Mouse (Mus musculus): ENCODE measurements around the gene Gm11114. TPM values are rescaled to one million over a fixed set of nuclear protein-coding genes. Genes with fewer than 3 reads are reported as not detected.

Gm11114 gene
- not detected in 2 replicates for polyA plus RNA-seq (2014; fragmentation: Nextera tagmentation; extraction: Ambion mirVana)

DNA sequence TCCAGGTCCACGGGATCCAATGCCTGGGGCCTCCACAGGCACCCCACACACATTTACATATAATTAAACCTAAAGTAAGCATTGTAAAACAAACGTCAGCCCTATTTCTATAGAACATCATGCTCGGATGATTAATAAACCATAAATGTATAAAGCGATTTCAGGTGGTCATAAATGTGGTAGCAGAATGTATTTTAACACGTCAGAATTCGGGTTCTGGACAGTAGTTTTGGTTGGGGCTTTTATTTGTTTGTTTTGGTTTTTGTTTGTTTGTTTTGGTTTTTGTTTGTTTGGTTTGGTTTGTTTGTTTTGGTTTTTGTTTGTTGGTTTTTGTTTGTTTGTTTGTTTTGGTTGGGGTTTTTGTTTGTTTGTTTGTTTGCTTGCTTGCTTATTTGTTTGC is at the start of gene Gm11114:
TSS of gene Gm11114 (plus strand) at position 301 of the 400 bp plus-strand sequence.
- H3K4me3 ChIP-seq (ENCODE audit: low read depth, low read length): no peak within 1 kb of the TSS
- no peaks in the 10 kb centered on the region for H3K27me3 ChIP-seq (ENCODE audit: control insufficient read depth, insufficient read depth, low read length)
- WGBS: 87% methylated on average over 6 of the region's 6 CpGs
- no peak within 1 kb of the TSS for H3K27ac ChIP-seq (ENCODE audit: low read depth, low read length)
- DNase-seq (ENCODE audit: low spot score): no peak
- H3K9ac ChIP-seq (ENCODE audit: low read length): no peak within 1 kb of the TSS
- no peak within 1 kb of the TSS for H3K4me2 ChIP-seq (ENCODE audit: low read depth)
- H3K4me1 ChIP-seq (ENCODE audit: control insufficient read depth, insufficient read depth, low read length): no peaks in the 10 kb centered on the region
- no peak for ATAC-seq (ENCODE audit: insufficient read depth, low FRiP score, low TSS enrichment)
- no peaks in the 10 kb centered on the region for H3K36me3 ChIP-seq (ENCODE audit: control insufficient read depth, insufficient read depth, low read length)
- no peaks in the 10 kb centered on the region for H3K9me3 ChIP-seq (ENCODE audit: control insufficient read depth, low read length)

DNA sequence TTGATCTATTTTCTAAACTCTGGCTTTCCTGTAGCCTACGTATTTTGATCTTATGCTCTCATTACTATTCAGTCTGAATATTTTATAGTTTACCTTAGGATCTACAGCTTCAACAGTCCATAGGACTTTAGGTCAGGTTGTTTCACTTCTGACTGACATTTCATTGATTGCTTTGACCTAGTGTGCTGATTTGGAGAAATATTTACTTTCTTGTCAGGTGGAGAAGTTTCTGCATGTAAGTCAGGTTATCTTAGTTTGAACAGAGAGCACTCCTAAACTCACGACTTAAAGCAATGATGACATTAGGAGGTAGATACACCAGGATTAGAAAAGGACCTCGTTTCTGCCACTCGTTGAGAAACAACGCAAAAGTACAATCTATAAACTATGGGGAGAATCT is 45.7 kb upstream of the Gm11114 start:
- ATAC-seq (ENCODE audit: insufficient read depth, low FRiP score, low TSS enrichment): no peak
- WGBS: 88% methylated on average over 5 of the region's 5 CpGs
- no peaks in the 10 kb centered on the region for H3K9me3 ChIP-seq (ENCODE audit: control insufficient read depth, low read length)
- H3K27ac ChIP-seq (ENCODE audit: low read depth, low read length): no peak overlapping the region
- H3K4me1 ChIP-seq (ENCODE audit: control insufficient read depth, insufficient read depth, low read length): no peaks in the 10 kb centered on the region
- DNase-seq (ENCODE audit: low spot score): no peak
- no peak overlapping the region for H3K4me3 ChIP-seq (ENCODE audit: low read depth, low read length)
- no peak overlapping the region for H3K9ac ChIP-seq (ENCODE audit: low read length)
- H3K4me2 ChIP-seq (ENCODE audit: low read depth): no peak overlapping the region
- H3K36me3 ChIP-seq (ENCODE audit: control insufficient read depth, insufficient read depth, low read length): no peaks in the 10 kb centered on the region
- no peaks in the 10 kb centered on the region for H3K27me3 ChIP-seq (ENCODE audit: control insufficient read depth, insufficient read depth, low read length)

DNA sequence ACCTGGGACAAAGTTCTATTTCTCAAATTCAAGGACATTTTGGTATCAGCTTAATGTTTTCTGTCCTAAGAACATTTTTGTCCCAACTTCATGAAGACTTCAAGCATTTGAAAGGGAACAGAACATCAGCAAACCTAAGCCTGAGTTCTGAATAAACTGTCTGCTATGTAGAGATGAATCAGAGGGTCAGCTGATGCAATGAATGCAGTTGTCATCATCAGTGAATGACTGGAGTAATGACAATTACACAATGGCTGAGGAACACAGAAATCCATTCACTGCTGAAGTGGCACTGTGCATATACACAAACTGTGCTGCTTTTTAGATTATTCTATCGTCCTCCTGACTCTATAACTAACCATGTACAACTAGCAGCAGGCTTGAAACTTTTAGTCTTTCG is 38.5 kb upstream of the Gm11114 start:
- H3K9me3 ChIP-seq (ENCODE audit: control insufficient read depth, low read length): no peaks in the 10 kb centered on the region
- no peak overlapping the region for H3K9ac ChIP-seq (ENCODE audit: low read length)
- H3K27me3 ChIP-seq (ENCODE audit: control insufficient read depth, insufficient read depth, low read length): no peaks in the 10 kb centered on the region
- WGBS: 88% methylated on average over 2 of the region's 2 CpGs
- no peak overlapping the region for H3K27ac ChIP-seq (ENCODE audit: low read depth, low read length)
- no peaks in the 10 kb centered on the region for H3K4me1 ChIP-seq (ENCODE audit: control insufficient read depth, insufficient read depth, low read length)
- H3K4me2 ChIP-seq (ENCODE audit: low read depth): no peak overlapping the region
- H3K36me3 ChIP-seq (ENCODE audit: control insufficient read depth, insufficient read depth, low read length): no peaks in the 10 kb centered on the region
- ATAC-seq (ENCODE audit: insufficient read depth, low FRiP score, low TSS enrichment) (no peak), DNase-seq (ENCODE audit: low spot score) (no peak)
- no peak overlapping the region for H3K4me3 ChIP-seq (ENCODE audit: low read depth, low read length)

DNA sequence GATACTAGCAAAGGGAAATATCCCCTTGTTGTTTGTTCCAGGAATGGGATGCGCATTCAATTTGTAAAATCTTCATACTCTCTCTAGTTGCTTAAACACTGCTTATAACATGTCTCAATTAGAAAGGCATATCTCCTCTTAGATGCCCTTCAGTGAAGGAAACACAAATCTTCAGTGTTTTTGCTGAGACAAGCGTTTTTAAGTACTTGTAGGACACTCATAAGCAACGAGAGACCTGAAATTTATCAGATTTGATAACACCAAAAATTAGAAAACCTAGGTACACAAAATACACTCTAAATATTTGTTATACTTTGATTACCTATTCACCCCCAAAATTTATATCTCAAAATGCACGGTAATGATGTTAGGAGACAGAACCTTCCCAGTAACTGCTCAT is 9.7 kb upstream of the Gm11114 start:
- ATAC-seq (ENCODE audit: insufficient read depth, low FRiP score, low TSS enrichment) (no peak), DNase-seq (ENCODE audit: low spot score) (no peak)
- Histone ChIP-seq H3K9ac (ENCODE audit: low read length) (no peak overlapping the region), H3K36me3 (ENCODE audit: control insufficient read depth, insufficient read depth, low read length) (no peaks in the 10 kb centered on the region), H3K4me3 (ENCODE audit: low read depth, low read length) (no peak overlapping the region), H3K27me3 (ENCODE audit: control insufficient read depth, insufficient read depth, low read length) (no peaks in the 10 kb centered on the region), H3K27ac (ENCODE audit: low read depth, low read length) (no peak overlapping the region), H3K9me3 (ENCODE audit: control insufficient read depth, low read length) (no peaks in the 10 kb centered on the region), H3K4me1 (ENCODE audit: control insufficient read depth, insufficient read depth, low read length) (no peaks in the 10 kb centered on the region), H3K4me2 (ENCODE audit: low read depth) (no peak overlapping the region)
- 89% methylated on average over 4 of the region's 4 CpGs for WGBS

DNA sequence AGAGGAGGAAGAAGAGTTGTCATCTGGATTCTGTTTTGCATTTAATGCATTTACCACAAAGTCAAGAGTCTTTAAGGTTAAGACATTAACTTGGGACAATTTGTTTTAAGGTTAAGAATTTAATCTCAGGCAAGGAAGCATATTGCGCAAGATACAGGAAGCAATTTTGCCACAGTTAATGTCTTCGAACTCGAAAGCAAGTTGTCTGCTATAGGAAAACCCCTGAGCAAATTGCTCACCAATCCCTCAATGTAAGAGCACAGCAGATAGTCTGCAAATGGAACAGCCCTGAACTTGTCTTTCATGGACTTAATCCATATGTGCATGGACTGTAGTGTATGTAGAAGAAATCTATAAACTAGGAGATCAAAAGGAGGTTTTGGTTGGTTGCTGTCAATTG is 9.2 kb upstream of the Gm11114 start:
- Histone ChIP-seq H3K27ac (ENCODE audit: low read depth, low read length) (no peak overlapping the region), H3K9me3 (ENCODE audit: control insufficient read depth, low read length) (no peaks in the 10 kb centered on the region), H3K4me1 (ENCODE audit: control insufficient read depth, insufficient read depth, low read length) (no peaks in the 10 kb centered on the region), H3K4me2 (ENCODE audit: low read depth) (no peak overlapping the region), H3K36me3 (ENCODE audit: control insufficient read depth, insufficient read depth, low read length) (no peaks in the 10 kb centered on the region), H3K9ac (ENCODE audit: low read length) (no peak overlapping the region), H3K27me3 (ENCODE audit: control insufficient read depth, insufficient read depth, low read length) (no peaks in the 10 kb centered on the region), H3K4me3 (ENCODE audit: low read depth, low read length) (no peak overlapping the region)
- ATAC-seq (ENCODE audit: insufficient read depth, low FRiP score, low TSS enrichment) (no peak), DNase-seq (ENCODE audit: low spot score) (no peak)
- 92% methylated on average over 3 of the region's 3 CpGs for WGBS

DNA sequence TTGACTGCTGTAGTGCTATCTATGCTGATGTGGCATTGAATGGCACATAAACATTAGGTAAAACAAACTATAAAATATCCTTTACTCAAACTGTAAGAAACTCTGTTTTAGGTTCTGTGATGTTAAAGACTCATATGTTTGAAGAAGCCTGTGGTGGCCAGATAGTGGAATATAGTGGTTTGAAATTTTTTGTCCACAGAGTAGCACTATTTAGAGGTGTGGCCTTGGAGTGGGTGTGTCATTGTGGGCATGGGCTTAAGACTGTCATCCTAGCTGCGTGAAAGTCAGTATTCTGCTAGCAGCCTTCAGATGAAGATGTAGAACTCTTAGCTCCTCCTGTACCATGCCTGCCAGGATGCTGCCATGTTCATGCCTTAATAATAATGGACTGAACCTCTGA is 3.5 kb downstream of the Gm11114 start:
- Histone ChIP-seq H3K27me3 (ENCODE audit: control insufficient read depth, insufficient read depth, low read length) (no peaks in the 10 kb centered on the region), H3K4me1 (ENCODE audit: control insufficient read depth, insufficient read depth, low read length) (no peaks in the 10 kb centered on the region), H3K4me3 (ENCODE audit: low read depth, low read length) (no peak overlapping the region), H3K4me2 (ENCODE audit: low read depth) (no peak overlapping the region), H3K27ac (ENCODE audit: low read depth, low read length) (no peak overlapping the region), H3K36me3 (ENCODE audit: control insufficient read depth, insufficient read depth, low read length) (no peaks in the 10 kb centered on the region), H3K9ac (ENCODE audit: low read length) (no peak overlapping the region), H3K9me3 (ENCODE audit: control insufficient read depth, low read length) (no peaks in the 10 kb centered on the region)
- ATAC-seq (ENCODE audit: insufficient read depth, low FRiP score, low TSS enrichment) (no peak), DNase-seq (ENCODE audit: low spot score) (no peak)
- WGBS: 68% methylated on average over 1 of the region's 1 CpGs

DNA sequence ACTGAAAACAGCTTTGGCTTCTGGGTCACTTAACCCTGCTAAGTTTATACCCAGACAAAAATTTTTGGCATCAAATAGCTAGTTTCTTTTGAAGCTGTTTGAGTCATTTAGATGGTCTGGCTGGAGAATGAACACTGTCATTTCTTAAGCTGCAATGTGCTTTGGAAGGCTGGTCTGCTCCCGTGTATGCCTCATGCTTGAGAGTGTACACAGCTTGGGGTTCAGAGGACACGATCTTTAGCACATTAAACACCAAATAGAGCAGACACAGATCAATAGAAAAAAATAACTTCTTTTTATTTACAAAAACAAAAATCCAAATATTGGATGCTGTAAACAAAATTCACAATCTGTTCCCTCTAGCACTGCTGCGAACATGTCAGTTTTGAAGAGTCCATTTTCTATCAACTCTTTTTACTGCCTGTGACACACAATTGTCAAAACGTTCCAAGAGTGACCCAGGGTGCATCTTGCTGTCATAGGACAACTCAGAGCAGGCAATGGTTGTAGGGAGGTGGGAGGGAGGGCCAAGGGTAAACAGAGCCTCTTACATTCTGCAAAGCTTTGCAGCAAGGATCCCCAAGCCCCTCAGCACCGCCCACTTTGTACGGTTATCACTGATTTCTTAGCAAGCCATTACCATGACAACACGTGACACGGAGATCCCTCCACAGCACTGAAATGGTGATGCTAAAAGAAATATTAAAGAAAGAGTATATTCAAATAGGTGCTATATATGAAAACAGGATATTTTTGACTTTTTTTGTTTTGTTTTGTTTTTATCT is 7.8 kb downstream of the Gm11114 start:
- 75% methylated on average over 8 of the region's 8 CpGs for WGBS
- no peak; the same call in 1 of the 2 replicates for ATAC-seq (ENCODE audit: insufficient read depth, low FRiP score, low TSS enrichment)
- Histone ChIP-seq H3K4me1 (ENCODE audit: control insufficient read depth, insufficient read depth, low read length) (no peaks in the 10 kb centered on the region), H3K27ac (ENCODE audit: low read depth, low read length) (no peak overlapping the region), H3K4me2 (ENCODE audit: low read depth) (no peak overlapping the region), H3K9me3 (ENCODE audit: control insufficient read depth, low read length) (no peaks in the 10 kb centered on the region), H3K36me3 (ENCODE audit: control insufficient read depth, insufficient read depth, low read length) (no peaks in the 10 kb centered on the region), H3K9ac (ENCODE audit: low read length) (no peak overlapping the region), H3K27me3 (ENCODE audit: control insufficient read depth, insufficient read depth, low read length) (no peaks in the 10 kb centered on the region), H3K4me3 (ENCODE audit: low read depth, low read length) (no peak overlapping the region)
- no peak for DNase-seq (ENCODE audit: low spot score)

DNA sequence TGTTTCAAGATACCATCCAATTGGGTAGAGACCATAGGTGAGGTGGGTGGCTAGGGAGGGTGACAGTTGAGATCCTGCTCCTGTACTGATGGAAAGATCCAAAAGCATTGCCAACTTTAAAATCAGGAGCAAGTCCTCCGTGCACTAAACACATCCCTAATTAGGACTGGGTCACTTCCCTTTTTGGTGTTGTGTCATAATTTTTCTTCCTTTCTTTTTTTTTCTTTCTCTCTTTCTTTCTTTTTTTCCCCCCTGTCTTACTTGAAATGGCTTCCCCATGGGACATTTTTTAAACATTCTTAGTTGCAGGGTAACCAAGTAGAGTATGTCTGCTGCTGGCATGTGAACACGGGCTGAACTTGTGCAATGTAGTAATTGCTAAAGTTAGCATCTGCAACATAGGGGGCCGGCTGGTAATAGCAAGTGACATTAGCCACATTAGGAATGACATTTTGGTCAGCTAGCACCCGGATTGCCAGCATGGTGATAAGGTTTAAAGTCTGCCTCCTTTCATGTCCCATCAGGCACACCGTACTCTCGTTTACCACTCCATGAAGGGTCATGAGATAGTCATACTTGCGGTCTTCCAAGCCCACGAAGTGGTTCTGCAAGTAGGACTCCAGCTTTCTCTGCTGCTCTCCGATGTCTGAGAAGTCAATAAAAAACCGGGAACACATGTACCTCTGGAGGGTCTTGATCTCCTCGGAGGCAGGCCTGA is 11.7 kb downstream of the Gm11114 start:
- no peaks in the 10 kb centered on the region for H3K9me3 ChIP-seq (ENCODE audit: control insufficient read depth, low read length)
- no peak overlapping the region for H3K27ac ChIP-seq (ENCODE audit: low read depth, low read length)
- peaks cover 7% of the 10 kb centered on the region for H3K27me3 ChIP-seq (ENCODE audit: control insufficient read depth, insufficient read depth, low read length)
- H3K4me2 ChIP-seq (ENCODE audit: low read depth): no peak overlapping the region
- no peaks in the 10 kb centered on the region for H3K36me3 ChIP-seq (ENCODE audit: control insufficient read depth, insufficient read depth, low read length)
- ATAC-seq (ENCODE audit: insufficient read depth, low FRiP score, low TSS enrichment) (no peak), DNase-seq (ENCODE audit: low spot score) (no peak)
- no peaks in the 10 kb centered on the region for H3K4me1 ChIP-seq (ENCODE audit: control insufficient read depth, insufficient read depth, low read length)
- 82% methylated on average over 11 of the region's 11 CpGs for WGBS
- H3K4me3 ChIP-seq (ENCODE audit: low read depth, low read length): no peak overlapping the region
- no peak overlapping the region for H3K9ac ChIP-seq (ENCODE audit: low read length)

Measured in neural tube, embryonic 11.5 days (tissue).